Mouse (Mus musculus) gastrocnemius, postnatal 36 days (tissue): ENCODE measurements around the gene Ogt. TPM values are rescaled to one million over a fixed set of nuclear protein-coding genes. Genes with fewer than 3 reads are reported as not detected.

Source experiments
- DNase-seq, 2 experiments: peaks; one replicate each; pipeline ENCODE4 v3.0.0; 2022
- intact Hi-C: fragments of 180-260 bp; cut with DNase I; formaldehyde crosslinking; loops from one replicate; pipeline ENCODE4 v1.15.1; 2025
- total RNA-seq, 2 experiments: library from RNA; stranded (reverse); gene quantifications; 2 replicates each; pipeline ENCODE4 v1.2.3; 2021

Gene Ogt
- total RNA-seq, 2 experiments from 2014 or later: 59.2 to 64.7 TPM

DNA sequence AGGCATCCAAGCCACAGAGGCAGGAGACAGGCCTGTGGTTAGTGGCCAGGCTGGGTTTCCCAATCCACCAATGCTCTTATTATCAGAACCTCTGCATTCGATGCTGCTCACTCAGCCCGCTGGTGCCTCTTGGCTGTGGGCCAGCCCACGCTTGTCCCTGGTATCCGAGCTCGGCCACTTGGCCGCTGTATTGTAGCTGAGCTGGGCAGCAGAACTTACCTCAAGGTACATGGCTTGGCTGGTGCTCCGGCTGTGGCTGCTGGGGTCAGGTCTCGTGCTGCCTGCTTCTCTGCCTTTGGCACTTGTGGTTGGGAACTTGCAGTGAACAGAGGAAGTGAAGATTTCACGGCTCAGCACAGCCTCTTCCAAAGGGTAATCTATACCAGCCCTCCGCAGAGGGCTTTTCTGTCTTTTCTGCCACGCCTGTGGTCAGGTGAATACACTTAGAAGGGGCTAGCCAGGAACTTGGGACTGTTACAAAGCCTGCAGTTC, 94.0 kb downstream of the Ogt start, which contains the start of gene Cxcr3:
Gene Cxcr3, minus strand, starts transcription at position 442 of the 492 bp plus-strand sequence.
- DNase-seq: peak in 1 of 2 experiments; percentile 10
- intact Hi-C loops: no loop called here

Other genes starting within 250 kb of the Ogt start
- gene Zmym3, start 219.2 kb upstream of the Ogt start, total RNA-seq: 10 to 100 TPM in 1 of 2 experiments, 1 to 10 TPM in 1; 7.0 to 11.1 TPM
- gene Nono, start 210.7 kb upstream of the Ogt start, total RNA-seq: 10 to 100 TPM; 38.9 to 43.4 TPM
- 100 to 1,000 TPM; 211 to 226 TPM for gene Itgb1bp2, start 191.0 kb upstream of the Ogt start, total RNA-seq
- 1 to 10 TPM; 5.8 to 8.2 TPM for gene Taf1, start 107.3 kb upstream of the Ogt start, total RNA-seq
- gene Cxcr3, start 94.2 kb downstream of the Ogt start, total RNA-seq: not detected
- gene Gm4779, start 154.4 kb downstream of the Ogt start, total RNA-seq: not detected
- not detected for gene 8030474K03Rik, start 154.6 kb downstream of the Ogt start, total RNA-seq
- gene Nhsl2, start 209.3 kb downstream of the Ogt start, total RNA-seq: 1 to 10 TPM; 1.8 to 3.5 TPM